Mouse (Mus musculus): ENCODE data around the gene Hoxa1. TPM values are rescaled to one million over a fixed set of nuclear protein-coding genes. Genes with fewer than 3 reads are reported as not detected.

The Hoxa1 gene
- polyA plus RNA-seq, 2 experiments, result 0.33 to 0.47 TPM

DNA sequence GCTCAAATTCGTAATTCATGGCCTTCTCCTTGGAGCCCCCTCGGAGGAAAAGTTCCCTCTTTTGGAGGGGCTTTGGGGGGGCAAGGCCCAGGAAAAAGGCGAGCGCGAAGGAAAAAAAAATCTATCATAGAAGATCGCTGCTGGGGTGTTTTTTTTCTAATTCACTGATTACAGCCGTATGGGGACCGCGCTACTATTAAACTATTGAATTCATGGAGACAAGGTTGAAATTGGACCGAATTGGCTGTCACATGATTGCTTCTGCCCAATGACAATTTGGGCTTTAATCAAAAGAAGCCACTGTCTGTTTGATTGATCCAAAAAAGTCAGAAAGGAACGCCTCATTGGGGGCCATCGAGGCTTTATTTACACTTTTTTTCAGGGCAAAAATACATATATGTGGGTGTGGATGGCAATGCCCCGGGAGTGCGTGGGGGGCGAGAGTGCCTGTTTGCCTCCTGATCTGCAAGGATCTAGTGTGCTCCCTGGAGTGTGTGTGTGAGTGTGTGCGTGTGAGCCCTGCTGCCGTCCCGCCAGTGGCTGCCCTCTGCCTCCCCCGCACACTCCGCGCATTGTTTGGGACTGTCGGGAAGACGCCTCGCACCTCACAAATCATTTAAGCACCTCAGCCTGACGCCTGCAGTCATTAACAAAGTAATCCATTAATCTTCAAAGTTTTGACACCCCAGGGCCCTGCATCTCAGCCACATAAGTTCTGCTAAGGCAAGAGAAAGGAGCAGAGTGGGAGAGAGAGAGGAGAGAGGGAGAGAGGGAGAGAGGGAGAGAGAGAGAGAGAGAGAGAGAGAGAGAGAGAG lies 6.7 kb upstream of the Hoxa1 start, which contains the start of gene Hoxa2:
Hoxa2 (minus strand) TSS at position 206 of the 815 bp plus-strand sequence.
- no peak for DNase-seq (ENCODE audit: low read depth in 3 of 3, low spot score in 3 of 3)
- peaks cover 97% of the 10 kb centered on the region for H3K27me3 ChIP-seq (ENCODE audit: control insufficient read depth, insufficient read depth, low read length)

DNA sequence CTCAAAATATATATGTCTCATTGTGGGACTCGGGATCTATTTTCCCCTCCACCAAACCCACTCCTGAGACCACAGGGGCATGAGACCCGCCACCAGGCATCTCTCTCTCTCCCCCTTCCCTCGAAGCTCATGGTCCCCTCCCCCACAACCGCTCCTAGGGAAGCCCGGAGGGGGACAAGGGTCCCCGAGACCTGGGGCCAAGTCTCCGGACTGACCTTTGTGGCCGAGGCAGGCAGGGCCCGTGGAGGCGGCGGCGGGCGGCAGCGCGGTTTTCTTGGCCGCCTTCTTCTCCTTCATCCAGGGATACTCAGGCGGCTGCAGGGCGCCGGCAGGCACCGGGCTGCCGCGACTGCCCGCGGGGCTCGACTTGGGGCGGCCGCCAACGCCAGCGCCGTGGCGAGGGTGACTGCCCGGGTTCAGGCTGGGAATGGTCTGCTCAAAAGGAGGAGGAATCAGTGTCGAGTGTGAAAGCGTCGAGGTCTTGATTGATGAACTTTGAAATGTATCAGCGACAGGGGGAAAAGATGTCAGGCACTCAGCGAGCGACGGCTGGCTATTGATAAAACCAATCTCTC lies 6.0 kb upstream of the Hoxa1 start:
- ATAC-seq (ENCODE audit: insufficient read depth) (no peak), DNase-seq (ENCODE audit: low read depth in 3 of 3, low spot score in 3 of 3) (no peak)
- Histone ChIP-seq H3K4me1 (replicated peaks; ENCODE audit: control insufficient read depth in 2 of 2, insufficient read depth in 2 of 2, low read length in 1 of 2) (no peaks in the 10 kb centered on the region; a peak in 1 of 4 replicates), H3K27me3 (ENCODE audit: control insufficient read depth, insufficient read depth, low read length) (peaks cover 97% of the 10 kb centered on the region), H3K27ac (no peak overlapping the region), H3K9ac (replicated peaks) (no peak overlapping the region), H3K4me3 (ENCODE audit: insufficient read depth in 1 of 2, low read depth in 2 of 2, low read length in 2 of 2) (peak overlapping the region; percentile 0 to 21; a peak in 2 of 4 replicates), H3K36me3 (replicated peaks; ENCODE audit: control insufficient read depth, insufficient read depth, low read depth) (no peaks in the 10 kb centered on the region), H3K9me3 (ENCODE audit: control insufficient read depth, low read length) (no peaks in the 10 kb centered on the region), H3K4me2 (ENCODE audit: low read depth) (peak overlapping the region; percentile 33)
- no peak for TF ChIP-seq EP300 (IDR thresholded peaks at IDR 0.05; ENCODE audit: low read depth)
- TF ChIP-seq CTCF (IDR thresholded peaks at IDR 0.05; ENCODE audit: low read depth), result no peak
- WGBS (ENCODE audit: insufficient replicate concordance), result under 1% methylated on average over 39 of the region's 39 CpGs

More for the DNA sequence above, 6.7 kb upstream of the Hoxa1 start, which contains the start of gene Hoxa2:
- 1% methylated on average over 25 of the region's 25 CpGs for WGBS (ENCODE audit: insufficient replicate concordance)
- no peak for ATAC-seq (ENCODE audit: insufficient read depth)
- TF ChIP-seq EP300 (IDR thresholded peaks at IDR 0.05; ENCODE audit: low read depth), result no peak
- no peak for TF ChIP-seq CTCF (IDR thresholded peaks at IDR 0.05; ENCODE audit: low read depth)
- H3K4me1 ChIP-seq (replicated peaks; ENCODE audit: control insufficient read depth in 2 of 2, insufficient read depth in 2 of 2, low read length in 1 of 2), result no peaks in the 10 kb centered on the region; a peak in 1 of 4 replicates
- H3K36me3 ChIP-seq (replicated peaks; ENCODE audit: control insufficient read depth, insufficient read depth, low read depth), result no peaks in the 10 kb centered on the region
- no peak within 1 kb of the TSS for H3K27ac ChIP-seq
- H3K4me3 ChIP-seq (ENCODE audit: insufficient read depth in 1 of 2, low read depth in 2 of 2, low read length in 2 of 2), result peak within 1 kb of the TSS; percentile 0 to 21; a peak in 2 of 4 replicates
- H3K9ac ChIP-seq (replicated peaks), result no peak within 1 kb of the TSS
- H3K4me2 ChIP-seq (ENCODE audit: low read depth), result peak within 1 kb of the TSS; percentile 33
- no peaks in the 10 kb centered on the region for H3K9me3 ChIP-seq (ENCODE audit: control insufficient read depth, low read length)

DNA sequence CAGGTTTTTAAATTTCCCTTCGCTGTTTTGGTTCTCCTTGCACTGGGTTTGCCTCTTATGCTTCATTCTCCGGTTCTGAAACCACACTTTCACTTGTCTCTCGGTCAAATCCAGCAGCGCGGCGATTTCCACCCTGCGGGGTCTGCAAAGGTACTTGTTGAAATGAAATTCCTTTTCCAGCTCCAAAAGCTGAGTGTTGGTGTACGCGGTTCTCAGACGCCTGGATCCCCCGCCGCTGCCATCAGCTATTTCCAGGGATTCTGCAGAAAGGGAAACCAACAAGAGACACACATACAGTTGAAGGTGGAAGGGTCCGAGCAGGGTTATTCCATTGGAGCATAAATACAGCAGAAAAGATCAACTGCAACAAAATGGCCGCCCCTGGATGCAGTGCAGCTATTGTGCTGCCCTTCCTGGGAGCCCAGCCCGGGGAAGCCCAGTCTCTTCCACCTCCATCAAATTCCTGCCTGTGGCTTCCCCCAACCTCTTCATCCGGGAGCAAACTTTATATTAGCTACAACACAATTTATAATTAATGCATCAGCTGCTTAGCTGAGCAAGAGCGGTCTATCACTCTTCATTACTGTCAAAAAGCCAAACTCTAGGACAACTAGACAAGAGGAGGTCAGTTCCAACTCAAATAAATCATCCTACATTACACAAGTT lies 5.4 kb upstream of the Hoxa1 start:
- peak overlapping the region; percentile 18; the same call in 1 of the 2 replicates for H3K4me2 ChIP-seq (ENCODE audit: low read depth)

DNA sequence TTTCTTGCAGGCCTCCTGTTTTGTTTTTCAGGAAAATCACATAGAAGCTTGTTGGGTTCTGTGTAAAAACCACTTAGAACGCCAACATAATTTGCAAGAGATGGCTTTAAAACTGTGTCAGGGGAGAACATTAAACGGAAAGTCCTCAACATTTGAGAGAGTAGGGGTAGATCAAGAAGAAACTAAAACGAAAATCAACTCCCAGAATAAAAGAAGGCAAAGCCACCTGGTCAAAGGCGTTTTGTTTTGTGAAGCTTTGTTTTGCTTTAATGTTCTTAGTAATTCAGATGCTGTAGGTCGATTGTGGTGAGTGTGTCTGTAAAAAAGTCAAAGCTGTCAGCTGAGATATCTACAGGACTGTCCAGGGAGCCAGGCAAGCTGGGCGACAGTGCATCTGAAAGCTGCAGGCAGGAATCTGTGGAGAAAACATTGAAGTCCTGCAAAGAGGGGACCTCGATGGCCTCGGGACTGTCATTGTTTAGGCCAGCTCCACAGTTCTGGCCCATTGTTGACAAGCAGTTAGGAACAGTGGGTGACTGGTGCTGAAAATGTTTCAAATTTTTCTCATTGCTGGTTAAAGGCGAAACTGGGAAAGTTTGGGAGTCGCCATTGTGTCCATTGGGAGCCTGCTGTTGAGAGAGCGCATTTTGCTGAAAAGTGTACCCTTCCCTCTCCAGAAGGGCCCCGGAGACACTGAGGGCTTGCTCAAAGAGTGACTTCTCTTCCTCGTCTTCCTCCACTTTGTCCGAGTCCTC lies 4.7 kb upstream of the Hoxa1 start:
- Histone ChIP-seq H3K4me2 (ENCODE audit: low read depth) (no peak overlapping the region), H3K9me3 (ENCODE audit: control insufficient read depth, low read length) (no peaks in the 10 kb centered on the region), H3K27ac (no peak overlapping the region), H3K4me1 (replicated peaks; ENCODE audit: control insufficient read depth in 2 of 2, insufficient read depth in 2 of 2, low read length in 1 of 2) (no peaks in the 10 kb centered on the region; a peak in 1 of 4 replicates), H3K36me3 (replicated peaks; ENCODE audit: control insufficient read depth, insufficient read depth, low read depth) (no peaks in the 10 kb centered on the region), H3K9ac (replicated peaks) (no peak overlapping the region), H3K4me3 (ENCODE audit: insufficient read depth in 1 of 2, low read depth in 2 of 2, low read length in 2 of 2) (peak overlapping the region in 1 of 2 experiments; percentile 9; a peak in 2 of 4 replicates), H3K27me3 (ENCODE audit: control insufficient read depth, insufficient read depth, low read length) (peaks cover 98% of the 10 kb centered on the region)
- DNase-seq (ENCODE audit: low read depth in 3 of 3, low spot score in 3 of 3) (no peak), ATAC-seq (ENCODE audit: insufficient read depth) (no peak)
- 10% methylated on average over 14 of the region's 14 CpGs for WGBS (ENCODE audit: insufficient replicate concordance)
- no peak for TF ChIP-seq EP300 (IDR thresholded peaks at IDR 0.05; ENCODE audit: low read depth)
- no peak for TF ChIP-seq CTCF (IDR thresholded peaks at IDR 0.05; ENCODE audit: low read depth)

More for the DNA sequence above, 5.4 kb upstream of the Hoxa1 start:
- 9% methylated on average over 17 of the region's 17 CpGs for WGBS (ENCODE audit: insufficient replicate concordance)
- Histone ChIP-seq H3K9ac (replicated peaks) (no peak overlapping the region), H3K4me1 (replicated peaks; ENCODE audit: control insufficient read depth in 2 of 2, insufficient read depth in 2 of 2, low read length in 1 of 2) (no peaks in the 10 kb centered on the region; a peak in 1 of 4 replicates), H3K27me3 (ENCODE audit: control insufficient read depth, insufficient read depth, low read length) (peaks cover 98% of the 10 kb centered on the region), H3K36me3 (replicated peaks; ENCODE audit: control insufficient read depth, insufficient read depth, low read depth) (no peaks in the 10 kb centered on the region), H3K27ac (no peak overlapping the region), H3K9me3 (ENCODE audit: control insufficient read depth, low read length) (no peaks in the 10 kb centered on the region), H3K4me3 (ENCODE audit: insufficient read depth in 1 of 2, low read depth in 2 of 2, low read length in 2 of 2) (no peak overlapping the region; a peak in 1 of 4 replicates)
- DNase-seq (ENCODE audit: low read depth in 3 of 3, low spot score in 3 of 3) (no peak), ATAC-seq (ENCODE audit: insufficient read depth) (no peak)
- TF ChIP-seq CTCF (IDR thresholded peaks at IDR 0.05; ENCODE audit: low read depth) (no peak), EP300 (IDR thresholded peaks at IDR 0.05; ENCODE audit: low read depth) (no peak)
